Mouse (Mus musculus) heart, postnatal 0 days (tissue): ENCODE measurements around the gene Pcbd2. TPM values are rescaled to one million over a fixed set of nuclear protein-coding genes. Genes with fewer than 3 reads are reported as not detected.
A peak's percentile ranks its signal among the peaks of the same experiment; 100 is the strongest.

Source experiments
- ATAC-seq: fragments of 200-750 bp; cut with Nextera tagmentation; 2 replicates; pipeline ENCODE4 v1.8.0; 2017; ENCODE audit warnings: low read depth, moderate number of reproducible peaks, moderate library complexity; ENCODE audit not compliant: insufficient read depth
- DNase-seq: peaks from one replicate; pipeline ENCODE4 v3.0.0-alpha.2; 2016; ENCODE audit warnings: low spot score
- H3K27ac ChIP-seq: fragments of 300-500 bp; sonication (generic); 2 replicates; pipeline ENCODE4 v1.5.1; 2014; ENCODE audit warnings: low read depth, mild to moderate bottlenecking
- H3K27me3 ChIP-seq: fragments of 300-500 bp; sonication (generic); 2 replicates; pipeline ENCODE4 v1.6.1; 2014; ENCODE audit warnings: low read length, mixed read lengths; ENCODE audit not compliant: control insufficient read depth, insufficient read depth
- H3K36me3 ChIP-seq: fragments of 300-500 bp; sonication (generic); replicated peaks from 2 replicates; pipeline ENCODE4 v1.6.1; 2014; ENCODE audit warnings: low read length, mixed read lengths; ENCODE audit not compliant: control insufficient read depth, insufficient read depth
- H3K4me1 ChIP-seq: fragments of 300-500 bp; sonication (generic); 2 replicates; pipeline ENCODE4 v1.6.1; 2014; ENCODE audit warnings: antibody characterized with exemption; ENCODE audit not compliant: control insufficient read depth, insufficient read depth
- H3K4me2 ChIP-seq: fragments of 300-500 bp; sonication (generic); 2 replicates; pipeline ENCODE4 v1.6.1; 2014; ENCODE audit warnings: low read depth, mild to moderate bottlenecking, low read length, moderate library complexity
- H3K4me3 ChIP-seq: fragments of 300-500 bp; sonication (generic); 2 replicates; pipeline ENCODE4 v1.5.1; 2014; ENCODE audit warnings: low read depth, low read length
- H3K9ac ChIP-seq: fragments of 300-500 bp; sonication (generic); replicated peaks from 2 replicates; pipeline ENCODE4 v1.6.1; 2014; ENCODE audit warnings: low read depth, low read length, mixed read lengths
- H3K9me3 ChIP-seq: fragments of 300-500 bp; sonication (generic); replicated peaks from 2 replicates; pipeline ENCODE4 v1.6.1; 2016; ENCODE audit warnings: low read length; ENCODE audit not compliant: control insufficient read depth
- CTCF ChIP-seq: IDR thresholded peaks from 2 replicates; pipeline ENCODE4 v1.5.1; 2016; ENCODE audit warnings: antibody characterized with exemption, control low read depth, low read depth
- EP300 ChIP-seq: IDR thresholded peaks from 2 replicates; pipeline ENCODE4 v1.6.1; 2016; ENCODE audit warnings: antibody characterized with exemption, low read depth
- WGBS: fragments of 180-500 bp; shearing (Covaris S2); extraction: QIAGEN DNeasy Blood & Tissue Kit; methylation state at CpG from one replicate; pipeline ENCODE4 v1.1.7; 2014; 5-methylcytosine and 5-hydroxymethylcytosine counted together
- polyA plus RNA-seq: library from polyadenylated mRNA; unstranded; fragments of >200 nt; fragmentation: Nextera tagmentation; extraction: Ambion mirVana; gene quantifications from 2 replicates; pipeline ENCODE4 v1.2.1, GENCODE M21; 2015
- total RNA-seq: library from RNA; depleted of rRNA; stranded (reverse); fragments of >200 nt; gene quantifications from 2 replicates; pipeline ENCODE4 v1.2.3, GENCODE M21; 2014; ENCODE audit warnings: low replicate concordance; rRNA removed

Gene Pcbd2
- total and polyA plus RNA-seq, 2 experiments from 2014 or later, result 12.1 to 54.7 TPM

DNA sequence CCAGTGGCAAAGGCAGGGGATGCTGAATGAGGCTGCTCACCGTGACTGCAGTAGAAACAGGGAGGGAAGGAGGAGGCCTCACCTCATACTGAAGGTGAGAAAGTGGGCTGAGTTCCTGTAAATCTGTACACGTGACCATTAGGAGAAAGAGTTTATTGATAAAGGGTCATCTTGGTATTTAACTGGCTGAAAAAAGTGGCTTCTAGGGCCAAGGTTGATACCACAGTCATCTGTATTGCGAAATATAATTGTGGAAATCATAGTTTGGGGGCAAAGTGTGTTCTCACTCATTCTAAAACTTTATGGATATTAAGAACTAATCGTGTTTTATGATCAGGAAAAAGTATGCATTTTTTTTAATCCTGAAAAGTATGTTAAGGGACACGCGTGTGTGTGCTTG, 87.7 kb downstream of the Pcbd2 start:
- TF ChIP-seq EP300, result no peak
- no peaks in the 10 kb centered on the region for H3K4me1 ChIP-seq
- H3K4me2 ChIP-seq, result no peak overlapping the region
- ATAC-seq, result no peak
- peaks cover 21% of the 10 kb centered on the region for H3K27me3 ChIP-seq
- H3K9ac ChIP-seq, result no peak overlapping the region
- H3K9me3 ChIP-seq, result no peaks in the 10 kb centered on the region
- no peak overlapping the region for H3K27ac ChIP-seq
- H3K36me3 ChIP-seq, result no peaks in the 10 kb centered on the region
- WGBS, result 70% methylated on average over 6 of the region's 6 CpGs
- no peak overlapping the region for H3K4me3 ChIP-seq
- DNase-seq, result no peak

- ATAC-seq (no peak), DNase-seq (no peak)
- 51% methylated on average over 5 of the region's 5 CpGs for WGBS
- Histone ChIP-seq H3K27me3 (peaks cover 78% of the 10 kb centered on the region), H3K9me3 (no peaks in the 10 kb centered on the region), H3K4me2 (no peak overlapping the region), H3K4me1 (no peaks in the 10 kb centered on the region), H3K9ac (no peak overlapping the region), H3K4me3 (no peak overlapping the region), H3K27ac (no peak overlapping the region), H3K36me3 (no peaks in the 10 kb centered on the region)
- TF ChIP-seq CTCF, result no peak
- no peak for TF ChIP-seq EP300
Measured at GRCm38 (mm10) chr13:55822499-55822898, 95.3 kb downstream of the Pcbd2 start.

DNA sequence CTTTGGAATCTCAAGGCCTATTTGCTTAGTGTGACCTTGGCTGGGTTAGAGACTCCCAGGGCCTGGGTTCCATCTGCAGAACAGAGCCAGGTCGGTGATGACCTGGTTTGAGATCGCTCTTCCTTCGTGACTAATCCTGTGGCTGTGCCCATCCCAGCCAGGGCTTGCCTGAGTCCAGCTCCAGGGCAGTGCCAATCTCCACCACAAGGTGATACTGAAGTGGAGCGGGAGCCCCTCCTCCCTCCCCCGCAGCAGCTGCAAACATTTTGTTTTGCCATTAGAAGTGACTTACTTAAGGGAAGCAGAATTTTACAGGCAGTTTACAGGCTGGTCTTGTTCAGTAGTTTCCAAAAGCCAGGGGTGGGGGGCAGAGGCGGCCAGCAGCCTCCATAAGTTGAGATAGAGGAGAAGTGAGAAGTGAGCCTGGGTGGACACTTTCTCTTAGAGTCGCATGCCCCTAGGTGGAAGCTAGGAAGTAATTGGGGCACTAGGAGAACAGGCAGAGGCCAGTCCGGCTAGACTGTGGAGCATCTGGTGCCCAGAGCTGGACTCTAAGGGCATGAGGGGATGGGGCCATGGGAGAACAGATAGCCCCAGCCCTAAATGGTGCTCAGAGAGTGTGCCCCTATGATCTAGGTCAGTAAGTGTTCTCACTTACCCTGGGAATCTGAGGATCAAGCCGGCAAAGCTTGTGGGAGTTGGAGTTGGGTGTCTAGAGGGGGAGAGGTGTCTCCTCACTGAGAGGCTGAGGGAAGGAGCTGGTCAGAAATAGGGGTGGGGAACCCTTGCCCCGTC, 97.2 kb downstream of the Pcbd2 start:
- TF ChIP-seq CTCF, result 0 out of 2 replicates have a peak, but pooled peaks have one; percentile 8
- no peak for TF ChIP-seq EP300
- Histone ChIP-seq H3K9me3 (no peaks in the 10 kb centered on the region), H3K4me3 (no peak overlapping the region), H3K9ac (no peak overlapping the region), H3K4me2 (no peak overlapping the region), H3K27me3 (peaks cover 83% of the 10 kb centered on the region), H3K27ac (no peak overlapping the region), H3K36me3 (no peaks in the 10 kb centered on the region), H3K4me1 (no peaks in the 10 kb centered on the region)
- DNase-seq (no peak), ATAC-seq (no peak)
- WGBS, result 15% methylated on average over 10 of the region's 10 CpGs

DNA sequence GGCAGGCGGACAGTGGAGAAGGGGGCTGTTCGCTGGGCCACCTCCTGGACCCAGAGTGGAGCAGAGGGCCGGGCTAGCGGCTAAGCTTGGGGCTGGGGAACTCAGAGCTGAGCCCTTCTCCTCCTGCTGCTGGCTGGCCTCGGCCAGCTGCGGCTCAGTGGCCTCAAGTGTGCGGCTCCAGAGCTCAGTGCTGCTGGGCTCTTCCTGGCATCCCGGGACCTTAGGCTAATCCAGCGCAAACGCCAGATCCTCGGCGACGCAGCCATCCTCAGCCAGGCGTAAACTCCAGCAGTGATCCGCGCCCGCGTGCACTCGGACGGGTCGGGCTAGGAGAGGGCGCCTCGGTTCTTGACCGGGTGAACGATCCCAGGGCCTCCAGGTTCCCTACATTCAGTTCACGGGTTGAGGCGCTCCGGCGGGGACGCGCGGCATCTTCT, 98.1 kb downstream of the Pcbd2 start:
- no peak; the same call in 1 of the 2 replicates for ATAC-seq

GRCm38 (mm10) chr13:55826008-55826671, 99.0 kb downstream of the Pcbd2 start:
- peak overlapping the region; percentile 11; the same call in 1 of the 2 replicates for H3K4me3 ChIP-seq
- TF ChIP-seq CTCF (no peak), EP300 (no peak)
- WGBS, result 3% methylated on average over 55 of the region's 56 CpGs
- no peak overlapping the region for H3K27ac ChIP-seq
- no peaks in the 10 kb centered on the region for H3K36me3 ChIP-seq
- no peak for ATAC-seq
- no peak for DNase-seq
- H3K4me1 ChIP-seq, result peaks cover 4% of the 10 kb centered on the region; the same call in 1 of the 2 replicates
- no peak overlapping the region for H3K4me2 ChIP-seq
- no peak overlapping the region for H3K9ac ChIP-seq
- no peaks in the 10 kb centered on the region for H3K9me3 ChIP-seq
- H3K27me3 ChIP-seq, result peaks cover 96% of the 10 kb centered on the region

More for the DNA sequence above, 98.1 kb downstream of the Pcbd2 start:
- no peak for TF ChIP-seq CTCF
- TF ChIP-seq EP300, result no peak
- Histone ChIP-seq H3K9ac (no peak overlapping the region), H3K4me3 (peak overlapping the region; percentile 5), H3K27ac (no peak overlapping the region), H3K36me3 (no peaks in the 10 kb centered on the region), H3K4me1 (no peaks in the 10 kb centered on the region), H3K27me3 (peaks cover 87% of the 10 kb centered on the region), H3K9me3 (no peaks in the 10 kb centered on the region), H3K4me2 (no peak overlapping the region)
- WGBS, result 2% methylated on average over 32 of the region's 32 CpGs
- DNase-seq, result no peak

Other genes starting within 250 kb of the Pcbd2 start
- gene Dbn1, start 239.3 kb upstream of the Pcbd2 start, total RNA-seq, result 38.5 and 46.0 TPM in 2 replicates
- 30.2 and 30.9 TPM in 2 replicates for gene Dbn1, start 239.3 kb upstream of the Pcbd2 start, polyA plus RNA-seq
- 134 and 186 TPM in 2 replicates for gene Pdlim7, start 213.7 kb upstream of the Pcbd2 start, total RNA-seq
- gene Pdlim7, start 213.7 kb upstream of the Pcbd2 start, polyA plus RNA-seq, result 190 and 210 TPM in 2 replicates
- 2.7 and 2.8 TPM in 2 replicates for gene Dok3, start 198.1 kb upstream of the Pcbd2 start, total RNA-seq
- gene Dok3, start 198.1 kb upstream of the Pcbd2 start, polyA plus RNA-seq, result 0.95 and 1.4 TPM in 2 replicates
- 25.3 and 30.4 TPM in 2 replicates for gene Ddx41, start 190.7 kb upstream of the Pcbd2 start, total RNA-seq
- gene Ddx41, start 190.7 kb upstream of the Pcbd2 start, polyA plus RNA-seq, result 16.3 and 17.3 TPM in 2 replicates
- 17.7 and 19.6 TPM in 2 replicates for gene Fam193b, start 156.2 kb upstream of the Pcbd2 start, total RNA-seq
- gene Fam193b, start 156.2 kb upstream of the Pcbd2 start, polyA plus RNA-seq, result 9.5 and 10.3 TPM in 2 replicates
- gene Tmed9, start 153.6 kb upstream of the Pcbd2 start, total RNA-seq, result 22.0 and 50.3 TPM in 2 replicates
- gene Tmed9, start 153.6 kb upstream of the Pcbd2 start, polyA plus RNA-seq, result 78.6 and 82.0 TPM in 2 replicates
- gene B4galt7, start 127.5 kb upstream of the Pcbd2 start, total RNA-seq, result 24.5 and 37.6 TPM in 2 replicates
- 15.7 and 17.3 TPM in 2 replicates for gene B4galt7, start 127.5 kb upstream of the Pcbd2 start, polyA plus RNA-seq
- 17.9 and 18.5 TPM in 2 replicates for gene Caml, start 104.4 kb upstream of the Pcbd2 start, total RNA-seq
- 30.9 and 31.0 TPM in 2 replicates for gene Caml, start 104.4 kb upstream of the Pcbd2 start, polyA plus RNA-seq
- 8.9 and 10.6 TPM in 2 replicates for gene Ddx46, start 92.3 kb upstream of the Pcbd2 start, total RNA-seq
- 13.1 and 14.3 TPM in 2 replicates for gene Ddx46, start 92.3 kb upstream of the Pcbd2 start, polyA plus RNA-seq
- gene B230219D22Rik, start 34.2 kb upstream of the Pcbd2 start, total RNA-seq, result 95.1 and 118 TPM in 2 replicates
- 34.8 and 36.0 TPM in 2 replicates for gene B230219D22Rik, start 34.2 kb upstream of the Pcbd2 start, polyA plus RNA-seq
- gene Txndc15, start 12.7 kb upstream of the Pcbd2 start, total RNA-seq, result 49.1 and 69.1 TPM in 2 replicates
- 65.0 and 65.8 TPM in 2 replicates for gene Txndc15, start 12.7 kb upstream of the Pcbd2 start, polyA plus RNA-seq
- not detected in 2 replicates for gene Catsper3, start 57.2 kb downstream of the Pcbd2 start, total RNA-seq
- 0.08 and 0.11 TPM in 2 replicates for gene Catsper3, start 57.2 kb downstream of the Pcbd2 start, polyA plus RNA-seq
- 1.0 TPM in 1 of 2 replicates, not detected in the other for gene Pitx1, start 108.8 kb downstream of the Pcbd2 start, total RNA-seq
- gene Pitx1, start 108.8 kb downstream of the Pcbd2 start, polyA plus RNA-seq, result not detected in 2 replicates